21 mouse cellular contexts compared by ENCODE assay signal in the genomic region with DNA sequence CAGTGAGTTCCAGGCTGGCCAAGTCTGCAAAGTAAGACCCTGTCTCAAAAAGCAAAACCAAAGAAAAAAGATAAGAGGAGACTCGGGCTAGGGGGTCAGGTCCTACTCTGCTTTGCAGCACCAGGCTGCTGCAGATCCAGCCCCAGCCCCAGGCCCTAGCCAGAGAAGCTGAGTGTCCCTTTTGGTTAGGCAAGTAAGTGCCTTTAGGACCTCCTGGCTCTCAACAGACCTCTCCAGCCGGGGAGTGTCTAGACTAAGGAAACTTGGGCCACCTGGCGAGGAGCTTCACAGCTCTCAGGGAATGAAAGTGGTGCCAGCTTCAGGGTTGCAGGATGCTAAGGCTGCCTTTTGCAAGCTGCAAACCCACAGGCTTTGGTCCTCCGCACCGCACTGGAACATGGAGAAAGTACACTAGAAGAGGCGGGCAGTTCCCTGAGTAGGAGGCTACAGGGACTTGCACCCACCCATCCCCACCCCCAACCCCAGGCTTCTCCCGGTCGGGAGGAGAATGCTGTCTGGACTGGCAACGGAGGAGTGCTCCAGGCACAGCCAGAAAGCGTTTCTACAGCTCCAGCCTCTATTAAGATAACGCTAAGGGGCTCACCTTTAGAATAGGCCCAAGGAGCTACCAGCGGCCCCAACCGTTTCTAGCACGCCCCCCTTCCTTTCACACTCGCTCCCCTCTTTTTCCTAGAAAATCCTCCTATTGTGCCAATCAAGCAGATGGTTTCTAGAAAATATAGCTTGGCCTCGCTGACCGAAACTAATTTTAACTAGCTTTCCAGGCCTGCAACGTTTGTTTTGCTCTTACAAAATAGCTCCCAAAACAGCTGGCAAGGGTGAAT. TPM values are rescaled to one million over a fixed set of nuclear protein-coding genes. Genes with fewer than 3 reads are reported as not detected.
A peak's percentile ranks its signal among the peaks of the same experiment; 100 is the strongest.
DNase-seq lines count a peak whose midpoint lies in the region; ATAC-seq and TF ChIP-seq lines count a peak whose summit lies in the region.
"Had no signal": no experiment of that assay in that cellular context is flagged by ENCODE, and none has a peak within 500 bp of the region (broad histone marks: within the 10 kb centered on the region; RNA-seq: fewer than 3 reads in every experiment).

No protein-coding gene starts in this region.

- no peak for TF ChIP-seq EP300 in heart, adult 2 months (IDR thresholded peaks at IDR 0.05; ENCODE audit: insufficient read depth, low read depth, low read length)

- intact Hi-C loops in heart, adult 2 months (cut with DNase I) = no loop called here

- H3K4me2 ChIP-seq in hindbrain, embryonic 11.5 days (replicated peaks; ENCODE audit: low read depth, low read length) = no peak overlapping the region
- no peak overlapping the region for H3K4me2 ChIP-seq in hindbrain, embryonic 13.5 days
- H3K4me2 ChIP-seq in neural tube, embryonic 15.5 days = no peak overlapping the region
- H3K4me2 ChIP-seq in forebrain, embryonic 13.5 days = no peak overlapping the region

- no peak overlapping the region for H3K27ac ChIP-seq in hindbrain, embryonic 11.5 days (ENCODE audit: low read depth, low read length)
- no peak overlapping the region for H3K27ac ChIP-seq in hindbrain, embryonic 13.5 days
- H3K27ac ChIP-seq in neural tube, embryonic 15.5 days (replicated peaks) = no peak overlapping the region
- H3K27ac ChIP-seq in forebrain, embryonic 13.5 days = no peak overlapping the region
- no peak overlapping the region for H3K27ac ChIP-seq in heart, adult 2 months
- H3K27ac ChIP-seq: layer of hippocampus, adult 2 months had no signal

- H3K27me3 ChIP-seq in hindbrain, embryonic 11.5 days (ENCODE audit: control insufficient read depth, insufficient read depth, low read length) = peaks cover 92% of the 10 kb centered on the region
- H3K27me3 ChIP-seq in hindbrain, embryonic 13.5 days = peaks cover 99% of the 10 kb centered on the region
- H3K27me3 ChIP-seq in neural tube, embryonic 15.5 days (replicated peaks) = peaks cover 88% of the 10 kb centered on the region
- H3K27me3 ChIP-seq in forebrain, embryonic 13.5 days = peaks cover 96% of the 10 kb centered on the region
- peaks cover 21% of the 10 kb centered on the region for H3K27me3 ChIP-seq in heart, adult 2 months (ENCODE audit: control insufficient read depth, insufficient read depth, low read length)

- TF ChIP-seq POLR2A in heart, adult 2 months (IDR thresholded peaks at IDR 0.05; ENCODE audit: insufficient read depth, low read depth, low read length) = no peak

- no peak overlapping the region for H3K4me3 ChIP-seq in hindbrain, embryonic 11.5 days (ENCODE audit: low read depth, low read length)
- H3K4me3 ChIP-seq in hindbrain, embryonic 13.5 days = no peak overlapping the region
- H3K4me3 ChIP-seq in neural tube, embryonic 15.5 days (replicated peaks) = no peak overlapping the region
- no peak overlapping the region for H3K4me3 ChIP-seq in forebrain, embryonic 13.5 days
- H3K4me3 ChIP-seq in heart, adult 2 months = no peak overlapping the region
- H3K4me3 ChIP-seq: layer of hippocampus, adult 2 months had no signal

- TF ChIP-seq CTCF in heart, adult 2 months (IDR thresholded peaks at IDR 0.05) = no peak

- 5% methylated on average over 18 of the region's 18 CpGs for WGBS in hindbrain, embryonic 11.5 days
- 10% methylated on average over 18 of the region's 18 CpGs for WGBS in hindbrain, embryonic 13.5 days
- 8% methylated on average over 18 of the region's 18 CpGs for WGBS in neural tube, embryonic 15.5 days
- 3% methylated on average over 18 of the region's 18 CpGs for WGBS in forebrain, embryonic 13.5 days
- 35% methylated on average over 18 of the region's 18 CpGs for WGBS in heart, adult 2 months

- H3K4me1 ChIP-seq in hindbrain, embryonic 11.5 days (replicated peaks; ENCODE audit: control insufficient read depth, insufficient read depth, low read length) = no peaks in the 10 kb centered on the region
- 0 out of 2 replicates have a peak, but pooled peaks cover 7% of the 10 kb centered on the region for H3K4me1 ChIP-seq in hindbrain, embryonic 13.5 days (replicated peaks)
- peaks cover 6% of the 10 kb centered on the region for H3K4me1 ChIP-seq in neural tube, embryonic 15.5 days
- peaks cover 35% of the 10 kb centered on the region for H3K4me1 ChIP-seq in forebrain, embryonic 13.5 days
- no peaks in the 10 kb centered on the region for H3K4me1 ChIP-seq in heart, adult 2 months (ENCODE audit: control insufficient read depth, insufficient read depth, low read length)

- no peaks in the 10 kb centered on the region for H3K36me3 ChIP-seq in hindbrain, embryonic 11.5 days (ENCODE audit: control insufficient read depth, insufficient read depth, low read length)
- H3K36me3 ChIP-seq in hindbrain, embryonic 13.5 days = no peaks in the 10 kb centered on the region
- H3K36me3 ChIP-seq in neural tube, embryonic 15.5 days = no peaks in the 10 kb centered on the region
- no peaks in the 10 kb centered on the region for H3K36me3 ChIP-seq in forebrain, embryonic 13.5 days (ENCODE audit: poor library complexity, severe bottlenecking)
- no peaks in the 10 kb centered on the region for H3K36me3 ChIP-seq in heart, adult 2 months (ENCODE audit: control insufficient read depth, insufficient read depth, low read length)
- H3K36me3 ChIP-seq: heart, embryonic 12.5 days had no signal

- peak; percentile 50 for DNase-seq in hindbrain, embryonic 11.5 days (ENCODE audit: low spot score)
- peak; percentile 53 for DNase-seq in neural tube, embryonic 10.5 days (ENCODE audit: extremely low spot score, low spot score)
- no peak for DNase-seq in heart, adult 2 months
- no peak for DNase-seq in Muller cell, postnatal 12 days (ENCODE audit: inconsistent ontology term)
- no peak for DNase-seq in thymus, postnatal 4 days
- DNase-seq: cerebellum, adult 11 months; heart, postnatal 36 days; lung, postnatal 4 days; spleen, adult 18-20 months; thymus, postnatal 14 days had no signal

- peak; percentile 10; the same call in 1 of the 2 replicates for ATAC-seq in hindbrain, embryonic 11.5 days (ENCODE audit: low FRiP score)
- ATAC-seq in hindbrain, embryonic 13.5 days (ENCODE audit: low FRiP score) = no peak
- ATAC-seq in neural tube, embryonic 15.5 days (ENCODE audit: low FRiP score) = no peak
- peak; percentile 37; the same call in 1 of the 2 replicates for ATAC-seq in forebrain, embryonic 13.5 days

- no peak overlapping the region for H3K9ac ChIP-seq in hindbrain, embryonic 11.5 days (ENCODE audit: low read depth, low read length)
- no peak overlapping the region for H3K9ac ChIP-seq in hindbrain, embryonic 13.5 days
- no peak overlapping the region for H3K9ac ChIP-seq in neural tube, embryonic 15.5 days (replicated peaks)
- H3K9ac ChIP-seq in forebrain, embryonic 13.5 days = no peak overlapping the region
- H3K9ac ChIP-seq in heart, adult 2 months (ENCODE audit: low read depth, low read length) = no peak overlapping the region
- H3K9ac ChIP-seq: heart, embryonic 12.5 days had no signal

- H3K79me2 ChIP-seq in heart, adult 2 months (replicated peaks; ENCODE audit: control insufficient read depth, insufficient read depth, low read length) = no peaks in the 10 kb centered on the region

- no peaks in the 10 kb centered on the region for H3K9me3 ChIP-seq in hindbrain, embryonic 11.5 days (ENCODE audit: control insufficient read depth, low read length)
- no peaks in the 10 kb centered on the region for H3K9me3 ChIP-seq in hindbrain, embryonic 13.5 days
- H3K9me3 ChIP-seq in neural tube, embryonic 15.5 days (replicated peaks) = no peaks in the 10 kb centered on the region
- H3K9me3 ChIP-seq in forebrain, embryonic 13.5 days (replicated peaks) = no peaks in the 10 kb centered on the region
- H3K9me3 ChIP-seq: heart, embryonic 12.5 days had no signal

RNA-seq across cellular contexts. Expression of a gene that starts 3.4 kb away (rescaled TPM):
- 35.7 and 39.4 TPM in 2 replicates for polyA plus RNA-seq in hindbrain, embryonic 11.5 days (2014; fragmentation: Nextera tagmentation; extraction: Ambion mirVana)
- 14.3 and 28.7 TPM in 2 replicates for polyA plus RNA-seq in hindbrain, embryonic 13.5 days (2015; fragmentation: Nextera tagmentation; extraction: Ambion mirVana)
- 1.4 and 1.6 TPM in 2 replicates for polyA plus RNA-seq in neural tube, embryonic 15.5 days (2015; fragmentation: Nextera tagmentation; extraction: Ambion mirVana)
- polyA plus RNA-seq in forebrain, embryonic 13.5 days (2015; fragmentation: Nextera tagmentation; extraction: Ambion mirVana) = 7.5 and 10.9 TPM in 2 replicates
- total RNA-seq in heart, adult 2 months (2021) = not detected
- polyA plus RNA-seq in heart, adult 2 months (2012; rRNA removed) = not detected in 2 replicates
- total RNA-seq: adrenal gland, adult 18-20 months; common myeloid progenitor, adult 5-6 weeks; heart, postnatal 36 days; layer of hippocampus, adult 2 months; left cerebral cortex, adult 18-20 months; neutrophil, adult 5-6 weeks had no signal
- polyA plus RNA-seq: kidney, embryonic 14.5 days; liver, embryonic 16.5 days had no signal

Comparison
In these comparisons a context has a peak if more than half of its experiments do, and no peak if none do; other contexts are left out.
1. ATAC-seq: peak in hindbrain, embryonic 11.5 days (single experiment) and forebrain, embryonic 13.5 days (single experiment); none in hindbrain, embryonic 13.5 days (single experiment) and neural tube, embryonic 15.5 days (single experiment).
2. DNase-seq: peak in hindbrain, embryonic 11.5 days (single experiment) and neural tube, embryonic 10.5 days (single experiment); none in heart, adult 2 months (0 of 2), Muller cell, postnatal 12 days (single experiment) and thymus, postnatal 4 days (single experiment).